Mouse (Mus musculus): ENCODE results near the gene Olfr837.
"Not testable (repeated sequence)": the region's sequence is repeated elsewhere in the genome, so short reads cannot be mapped to it uniquely, and the experiment has no call there.

Olfr837 gene

GRCm38 (mm10) chr9:19136017-19136416 lies at the start of gene Olfr837:
Gene Olfr837 (plus strand): TSS chr9:19136317.
- no peak for DNase-seq

GRCm38 (mm10) chr9:19092889-19093753 lies 43.0 kb upstream of the Olfr837 start:
- not testable (repeated sequence) for DNase-seq

- DNase-seq, result no peak
These were observed 38.8 kb upstream of the Olfr837 start for GRCm38 (mm10) chr9:19097286-19097685.

- no peak for DNase-seq
These were observed 16.0 kb upstream of the Olfr837 start, which contains the start of gene Olfr836 for GRCm38 (mm10) chr9:19120082-19120481. Gene Olfr836 (plus strand): TSS chr9:19120382.

- DNase-seq, result no peak
These were observed 41.1 kb downstream of the Olfr837 start, which contains the start of gene Olfr839-ps1 for GRCm38 (mm10) chr9:19177212-19177611. Gene Olfr839-ps1 (minus strand): TSS chr9:19177312.
